Mouse (Mus musculus): Measurements from ENCODE around the gene Tchhl1.
A peak's percentile ranks its signal among the peaks of the same experiment; 100 is the strongest.

GRCm38 (mm10) chr3:93444343-93445164, 24.0 kb upstream of the Tchhl1 start:
- no peak for TF ChIP-seq EP300 (optimal IDR thresholded peaks at IDR 0.05)
- peak; percentile 5; the same call in 1 of the 2 replicates for TF ChIP-seq CTCF (IDR thresholded peaks at IDR 0.05; ENCODE audit: low read depth)

Measured in stomach, postnatal 0 days (tissue).